Mouse (Mus musculus) ES-E14 (cell line): ENCODE measurements around the gene Gm5414.

ENCODE experiments used
- CHD2 ChIP-seq: IDR thresholded peaks from 2 replicates; pipeline ENCODE4 v1.6.1; 2014; ENCODE audit warnings: mild to moderate bottlenecking, low read depth, low read length, inconsistent platforms
- HCFC1 ChIP-seq: IDR thresholded peaks from 2 replicates; pipeline ENCODE4 v1.6.1; 2012; ENCODE audit warnings: low read length, inconsistent platforms, borderline replicate concordance; ENCODE audit not compliant: insufficient read depth
- MAFK ChIP-seq: IDR thresholded peaks from 2 replicates; pipeline ENCODE4 v1.6.1; 2014; ENCODE audit warnings: mild to moderate bottlenecking, low read depth, low read length, inconsistent platforms; ENCODE audit not compliant: insufficient read depth
- ZC3H11A ChIP-seq: IDR thresholded peaks from 2 replicates; pipeline ENCODE4 v1.6.1; 2012; ENCODE audit warnings: low read depth, mild to moderate bottlenecking, inconsistent platforms, low read length, borderline replicate concordance
- ZNF384 ChIP-seq: IDR thresholded peaks from 2 replicates; pipeline ENCODE4 v1.6.1; 2012; ENCODE audit warnings: low read depth, low read length, inconsistent platforms

DNA sequence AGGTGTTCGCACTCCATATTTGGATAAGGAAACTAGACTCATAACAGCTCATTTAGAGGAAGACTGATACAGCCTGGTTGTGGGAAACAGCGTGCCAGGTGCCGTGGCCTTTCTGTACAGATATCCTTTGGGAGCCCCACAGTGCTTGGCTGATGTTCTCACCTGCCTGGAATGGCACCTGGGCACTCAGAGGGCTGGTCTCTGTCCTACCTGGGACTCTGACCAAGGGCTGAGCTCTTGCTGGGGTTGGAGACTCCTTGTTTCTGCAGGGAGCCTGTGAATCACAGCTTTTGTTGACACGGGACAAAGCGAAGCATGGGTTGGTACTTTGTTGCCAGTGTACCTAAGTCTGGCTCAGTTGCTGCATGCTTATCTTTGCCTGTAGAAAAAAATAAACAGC lies 52.5 kb downstream of the Gm5414 start:
- no peak for TF ChIP-seq MAFK
- TF ChIP-seq CHD2 = no peak
- no peak for TF ChIP-seq HCFC1
- TF ChIP-seq ZNF384 = no peak
- TF ChIP-seq ZC3H11A = no peak
